Mouse (Mus musculus) leukemia stem cell, adult 10-12 weeks (primary cell): ENCODE results near the gene Skp1a. TPM values are rescaled to one million over a fixed set of nuclear protein-coding genes. Genes with fewer than 3 reads are reported as not detected.

Experiments
- polyA plus RNA-seq: library from polyadenylated mRNA; stranded (reverse); fragments of >175 nt; gene quantifications from 2 replicates; pipeline ENCODE4 v1.2.3, GENCODE M21; 2012; ENCODE audit warnings: low replicate concordance

The Skp1a gene
- 1.8 and 4.1 TPM in 2 replicates for polyA plus RNA-seq

DNA sequence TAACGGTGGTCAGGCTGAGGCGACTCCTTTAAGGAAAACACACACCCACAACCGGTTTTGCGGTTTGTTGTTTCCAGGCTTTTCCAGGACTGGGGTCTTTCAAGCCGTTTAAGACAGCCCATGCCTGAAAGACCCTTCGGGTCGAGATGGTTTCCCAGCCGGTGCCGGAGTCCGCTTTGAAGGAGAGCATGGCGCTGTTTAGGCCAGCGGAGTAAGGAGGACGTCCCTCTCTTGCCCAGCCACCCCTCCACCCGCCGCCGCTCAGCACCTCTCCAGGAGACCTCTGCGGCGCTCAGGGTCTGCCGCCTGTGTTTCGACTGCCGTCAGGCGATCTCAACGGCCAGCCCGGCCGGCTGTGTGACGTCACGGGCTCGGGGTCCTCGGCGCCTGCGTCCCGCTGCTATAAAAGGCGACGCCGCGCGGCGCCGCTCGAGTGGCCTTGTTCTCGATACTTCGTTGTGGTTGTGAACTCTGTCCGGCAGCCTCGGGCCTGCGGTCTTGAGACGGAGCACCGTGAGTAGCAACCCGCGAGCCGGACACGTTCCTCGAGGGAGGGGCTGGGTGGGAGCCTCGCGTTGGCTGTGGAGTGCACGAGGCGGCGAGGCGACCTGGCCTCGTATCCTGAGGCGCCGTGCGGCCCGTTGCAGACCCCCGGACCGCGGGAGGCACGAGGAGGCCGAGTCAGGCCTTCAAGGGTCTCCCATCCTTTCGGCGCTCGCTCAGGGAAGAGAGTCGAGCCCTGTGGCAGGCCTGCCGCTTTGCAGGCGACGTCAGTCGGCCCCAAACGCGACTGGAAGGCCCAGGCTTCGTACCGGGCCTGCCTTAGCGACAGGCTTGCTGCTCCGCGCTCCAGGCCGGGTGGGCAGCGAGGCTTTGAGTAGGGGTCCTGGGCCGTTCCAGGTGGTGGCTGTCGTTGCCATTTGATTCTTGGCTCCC, at the start of gene Skp1a:
Gene Skp1a, plus strand, starts transcription at position 390 of the 936 bp plus-strand sequence.

DNA sequence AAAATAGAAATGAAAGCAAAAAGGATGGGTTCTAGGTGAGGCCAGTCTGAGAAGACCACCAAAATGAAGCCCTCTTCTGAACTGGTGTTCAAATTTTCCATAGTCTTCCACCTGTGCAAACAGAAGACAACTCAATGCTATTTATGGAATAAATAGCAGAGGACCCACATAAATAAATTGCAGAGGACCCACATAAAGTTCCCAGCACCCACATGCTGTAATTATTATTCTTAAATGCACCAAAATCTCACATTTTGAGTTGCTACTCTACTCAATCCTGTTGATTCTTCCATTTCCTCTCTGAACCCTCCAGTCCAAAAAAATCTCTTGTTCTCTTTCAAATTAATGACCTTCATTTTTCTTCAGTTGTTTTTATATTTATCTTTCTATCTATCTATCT, 17.9 kb upstream of the Skp1a start, which contains the start of gene Olfr1371:
Gene Olfr1371, minus strand, starts transcription at position 101 of the 400 bp plus-strand sequence.

DNA sequence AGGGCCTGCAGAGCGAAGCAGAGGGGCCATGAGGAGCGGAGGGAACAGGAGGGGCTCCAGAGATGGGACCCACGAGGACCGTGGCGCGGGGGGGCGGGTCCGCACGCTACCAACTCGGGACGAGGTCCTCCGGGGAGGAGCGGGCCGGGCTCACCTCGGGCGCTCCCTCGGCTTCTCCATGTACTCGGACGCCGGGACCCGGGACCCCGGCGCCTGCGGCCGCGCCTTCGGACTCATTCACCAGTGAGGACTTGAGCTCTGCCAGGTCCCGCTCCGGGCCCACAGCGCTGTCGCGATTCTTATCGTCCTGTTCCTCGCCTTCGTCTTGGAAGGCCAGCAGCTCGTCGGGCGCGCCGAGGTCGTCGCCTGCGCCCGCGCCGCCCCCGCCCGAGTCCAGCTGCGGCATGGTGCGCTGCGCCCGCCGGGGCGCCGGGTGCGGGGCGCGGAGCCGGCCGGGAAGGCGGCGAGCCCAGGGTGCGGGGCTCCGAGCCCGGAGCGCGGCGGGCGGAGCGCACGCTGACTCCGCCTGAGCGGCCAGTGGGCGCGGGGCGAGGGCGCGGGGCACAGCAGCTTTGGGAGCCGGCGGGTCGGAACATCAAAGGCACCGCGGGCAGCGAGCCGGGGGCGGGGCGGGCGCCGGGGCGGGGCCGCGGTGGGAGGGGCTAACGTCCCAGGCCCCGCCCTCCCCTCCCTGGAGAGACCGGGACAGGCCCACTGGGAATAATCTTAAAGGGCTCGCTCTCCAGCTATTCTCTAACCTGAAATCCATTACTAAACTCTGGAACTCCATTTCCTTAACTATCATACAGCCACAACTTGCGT, 51.2 kb downstream of the Skp1a start, which contains the start of gene Tcf7:
Gene Tcf7, minus strand, starts transcription at position 241 of the 822 bp plus-strand sequence.

Other genes with a start within 250 kb of the Skp1a start
- gene Ube2b, start 231.2 kb upstream of the Skp1a start, polyA plus RNA-seq: 87.3 and 87.4 TPM in 2 replicates
- 0.39 and 0.60 TPM in 2 replicates for gene Cdkl3, start 227.8 kb upstream of the Skp1a start, polyA plus RNA-seq
- gene Ppp2ca, start 133.3 kb upstream of the Skp1a start, polyA plus RNA-seq: 8.8 and 12.8 TPM in 2 replicates
- not detected in 2 replicates for gene Olfr1373, start 86.5 kb upstream of the Skp1a start, polyA plus RNA-seq
- gene Olfr1371, start 18.0 kb upstream of the Skp1a start, polyA plus RNA-seq: not detected in 2 replicates
- gene Tcf7, start 51.0 kb downstream of the Skp1a start, polyA plus RNA-seq: 38.8 and 66.2 TPM in 2 replicates
- gene Vdac1, start 128.9 kb downstream of the Skp1a start, polyA plus RNA-seq: 14.9 and 30.1 TPM in 2 replicates
- gene 9530068E07Rik, start 164.4 kb downstream of the Skp1a start, polyA plus RNA-seq: 119 and 124 TPM in 2 replicates